Comparison of ENCODE assay signal across 8 mouse cellular contexts in genomic region chr14:27428573-27428972, GRCm38 (mm10). TPM values are rescaled to one million over a fixed set of nuclear protein-coding genes. Genes with fewer than 3 reads are reported as not detected.
DNase-seq lines count a peak whose midpoint lies in the region; ATAC-seq lines count a peak whose summit lies in the region.

Gene Fam208a, plus strand, starts transcription at chr14:27428834.

- peak; percentile 88 to 90 for DNase-seq in adrenal gland, adult 18-20 months (ENCODE audit: low spot score in 2 of 2)
- peak; percentile 94 for DNase-seq in embryo, embryonic 10.5 days (ENCODE audit: low spot score)
- peak; percentile 95 for DNase-seq in gastrocnemius, postnatal 14 days
- peak; percentile 86 to 93 for DNase-seq in left cerebral cortex, adult 9 months (ENCODE audit: low spot score in 2 of 2)
- DNase-seq in right cerebral cortex, adult 2 months (ENCODE audit: low spot score in 2 of 2) = peak; percentile 89 to 95
- DNase-seq in urinary bladder, postnatal 14 days (ENCODE audit: low spot score) = peak; percentile 96

- H3K36me3 ChIP-seq in megakaryocyte, embryonic 14.5 days (replicated peaks; ENCODE audit: low read length) = peaks cover 51% of the 10 kb centered on the region

- peak within 1 kb of the TSS; percentile 97 for H3K4me3 ChIP-seq in megakaryocyte, embryonic 14.5 days (replicated peaks)

- peak; percentile 87 for ATAC-seq in inflammation-experienced regulatory T-cells, adult 6 months

- H3K27me3 ChIP-seq in megakaryocyte, embryonic 14.5 days (replicated peaks) = no peaks in the 10 kb centered on the region

- intact Hi-C loops in gastrocnemius, postnatal 14 days (cut with DNase I; ENCODE audit: low total_unique reads) = loop anchor here (10.0 kb wide), 1 partner anchor 94 kb away; no protein-coding TSS in a partner anchor

- peaks cover 16% of the 10 kb centered on the region for H3K9me3 ChIP-seq in megakaryocyte, embryonic 14.5 days

- H3K4me1 ChIP-seq in megakaryocyte, embryonic 14.5 days = peaks cover 12% of the 10 kb centered on the region

RNA-seq across cellular contexts. Expression of gene Fam208a, which starts in this region (rescaled TPM):
- total RNA-seq in adrenal gland, adult 18-20 months (2021) = 10 to 100 TPM; 16.8 to 17.1 TPM
- 1 to 10 TPM; 6.8 to 7.2 TPM for total RNA-seq in gastrocnemius, postnatal 14 days (2021)
- 10 to 100 TPM; 22.8 to 46.1 (median 33.8) TPM for polyA plus RNA-seq in inflammation-experienced regulatory T-cells, adult 6 months (2017; shearing (Covaris generic))
- polyA plus RNA-seq in megakaryocyte, embryonic 14.5 days (2012; ENCODE audit: insufficient read depth, low replicate concordance) = 0.35 and 0.40 TPM in 2 replicates

Comparison
In these comparisons a context has a peak if more than half of its experiments do, and no peak if none do; other contexts are left out.
1. Peak in every context shown above with its lines: DNase-seq, ATAC-seq and H3K4me3 ChIP-seq.
2. RNA of gene Fam208a (polyA plus RNA-seq): 22.8 to 46.1 TPM in inflammation-experienced regulatory T-cells, adult 6 months; 0.35 to 0.40 TPM in megakaryocyte, embryonic 14.5 days; every median in the first group is over 10 times any median in the second.